Mouse (Mus musculus) intestine, embryonic 16.5 days (tissue): Measurements from ENCODE around the gene Aym1. TPM values are rescaled to one million over a fixed set of nuclear protein-coding genes. Genes with fewer than 3 reads are reported as not detected.
"Not testable (repeated sequence)": the region's sequence is repeated elsewhere in the genome, so short reads cannot be mapped to it uniquely, and the experiment has no call there.

Source experiments
- ATAC-seq: fragments of 200-750 bp; cut with Nextera tagmentation; 2 replicates; pipeline ENCODE4 v1.8.0; 2017; ENCODE audit warnings: moderate TSS enrichment, moderate library complexity
- H3K27ac ChIP-seq: fragments of 300-500 bp; sonication (generic); 2 replicates; pipeline ENCODE4 v1.5.1; 2014; ENCODE audit warnings: mild to moderate bottlenecking, low read length
- H3K27me3 ChIP-seq: fragments of 300-500 bp; sonication (generic); replicated peaks from 2 replicates; pipeline ENCODE4 v1.6.1; 2014; ENCODE audit warnings: low read length, control low read depth, mixed read lengths; ENCODE audit not compliant: control insufficient read depth, insufficient read depth
- H3K36me3 ChIP-seq: fragments of 300-500 bp; sonication (generic); 2 replicates; pipeline ENCODE4 v1.6.1; 2014; ENCODE audit warnings: low read length, control low read depth; ENCODE audit not compliant: control insufficient read depth, insufficient read depth
- H3K4me1 ChIP-seq: fragments of 300-500 bp; sonication (generic); 2 replicates; pipeline ENCODE4 v1.6.1; 2014; ENCODE audit warnings: low read length, control low read depth, mixed read lengths; ENCODE audit not compliant: control insufficient read depth, insufficient read depth
- H3K4me2 ChIP-seq: fragments of 300-500 bp; sonication (generic); 2 replicates; pipeline ENCODE4 v1.6.1; 2014; ENCODE audit warnings: low read depth, low read length, control low read depth
- H3K4me3 ChIP-seq: fragments of 300-500 bp; sonication (generic); 2 replicates; pipeline ENCODE4 v1.5.1; 2014; ENCODE audit warnings: mild to moderate bottlenecking, low read length
- H3K9ac ChIP-seq: fragments of 300-500 bp; sonication (generic); 2 replicates; pipeline ENCODE4 v1.6.1; 2014; ENCODE audit warnings: low read depth, low read length
- H3K9me3 ChIP-seq: fragments of 300-500 bp; sonication (generic); 2 replicates; pipeline ENCODE4 v1.6.1; 2016; ENCODE audit warnings: low read length, control low read depth; ENCODE audit not compliant: control insufficient read depth
- WGBS: fragments of 180-500 bp; shearing (Covaris S2); extraction: QIAGEN DNeasy Blood & Tissue Kit; methylation state at CpG from one replicate; pipeline ENCODE4 v1.1.7; 2014; 5-methylcytosine and 5-hydroxymethylcytosine counted together
- polyA plus RNA-seq: library from polyadenylated mRNA; unstranded; fragments of >200 nt; fragmentation: Nextera tagmentation; extraction: Ambion mirVana; gene quantifications from 2 replicates; pipeline ENCODE4 v1.2.1, GENCODE M21; 2015

Aym1 gene
- polyA plus RNA-seq, 1 experiment from 2014 or later = not detected

DNA sequence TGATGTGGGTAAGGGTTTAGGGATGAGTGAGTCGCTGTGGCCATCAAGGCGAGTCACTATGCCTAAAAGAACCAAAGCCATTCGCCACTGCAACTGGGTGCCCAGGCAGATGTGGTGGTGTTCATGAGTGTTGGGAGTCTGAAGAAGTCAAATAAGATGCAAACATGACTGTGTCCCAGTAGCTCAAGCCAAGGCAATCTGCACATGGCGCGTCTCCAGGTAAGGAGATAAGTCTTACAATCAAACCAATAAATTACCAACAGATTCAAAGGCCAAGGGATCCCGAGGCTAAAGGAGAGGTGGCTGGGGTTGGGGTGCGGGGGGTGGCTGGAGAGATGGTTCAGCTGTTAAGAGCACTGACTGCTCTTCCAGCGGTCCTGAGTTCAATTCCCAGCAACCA lies 6.1 kb downstream of the Aym1 start:
- H3K4me1 ChIP-seq = no peaks in the 10 kb centered on the region; the same call in 1 of the 2 replicates
- no peak overlapping the region for H3K4me3 ChIP-seq
- H3K27ac ChIP-seq = no peak overlapping the region
- H3K27me3 ChIP-seq = no peaks in the 10 kb centered on the region; the same call in 1 of the 2 replicates
- H3K9me3 ChIP-seq = no peaks in the 10 kb centered on the region
- WGBS = 88% methylated on average over 8 of the region's 8 CpGs
- no peaks in the 10 kb centered on the region for H3K36me3 ChIP-seq
- H3K4me2 ChIP-seq = no peak overlapping the region
- no peak overlapping the region for H3K9ac ChIP-seq
- ATAC-seq = no peak

DNA sequence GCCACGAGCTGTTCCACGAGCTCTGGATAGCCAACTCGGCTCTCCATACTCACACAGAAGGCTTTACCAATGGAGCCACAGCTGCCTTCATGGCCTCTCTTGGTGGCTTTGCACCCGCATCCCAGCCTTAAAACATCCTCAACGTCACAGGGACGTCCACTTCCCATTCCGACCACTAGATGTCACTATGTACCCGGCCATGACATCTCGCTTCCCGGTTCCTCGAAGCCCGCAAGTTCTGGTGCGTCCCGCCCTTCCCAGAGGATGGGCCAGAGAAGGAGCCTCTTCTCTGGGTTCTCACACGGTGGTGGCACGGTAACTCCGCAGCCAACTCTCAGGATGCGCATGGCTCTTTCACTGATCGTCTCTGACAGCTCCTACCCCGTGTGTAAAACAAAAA lies 8.8 kb downstream of the Aym1 start:
- Histone ChIP-seq H3K4me3 (no peak overlapping the region), H3K4me2 (no peak overlapping the region), H3K4me1 (no peaks in the 10 kb centered on the region; the same call in 1 of the 2 replicates), H3K27me3 (no peaks in the 10 kb centered on the region), H3K36me3 (no peaks in the 10 kb centered on the region), H3K9me3 (no peaks in the 10 kb centered on the region), H3K9ac (no peak overlapping the region), H3K27ac (no peak overlapping the region)
- 4% methylated on average over 20 of the region's 20 CpGs for WGBS
- no peak; the same call in 1 of the 2 replicates for ATAC-seq

DNA sequence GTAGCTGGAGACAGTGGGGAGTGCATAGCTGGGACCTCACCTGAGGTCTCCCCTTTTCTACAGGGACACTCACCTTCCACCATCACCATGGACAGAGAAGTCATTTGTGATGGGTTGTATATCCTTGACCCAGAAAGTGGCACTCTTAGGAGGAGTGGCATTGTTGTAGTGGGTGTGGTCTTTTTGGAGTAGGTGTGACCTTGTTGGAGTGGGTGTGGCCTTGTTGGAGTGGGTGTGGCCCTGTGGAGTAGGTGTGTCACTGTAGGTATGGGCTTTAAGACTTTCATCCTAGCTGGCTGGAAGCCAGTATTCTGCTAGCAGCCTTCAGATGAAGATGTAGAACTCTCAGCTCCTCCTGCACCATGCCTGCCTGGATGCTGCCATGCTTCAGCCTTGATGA lies 10.6 kb downstream of the Aym1 start:
- H3K9me3 ChIP-seq, H3K9ac ChIP-seq, H3K27ac ChIP-seq, H3K36me3 ChIP-seq, H3K4me1 ChIP-seq, ATAC-seq, H3K4me3 ChIP-seq, H3K4me2 ChIP-seq, H3K27me3 ChIP-seq: not testable (repeated sequence)

DNA sequence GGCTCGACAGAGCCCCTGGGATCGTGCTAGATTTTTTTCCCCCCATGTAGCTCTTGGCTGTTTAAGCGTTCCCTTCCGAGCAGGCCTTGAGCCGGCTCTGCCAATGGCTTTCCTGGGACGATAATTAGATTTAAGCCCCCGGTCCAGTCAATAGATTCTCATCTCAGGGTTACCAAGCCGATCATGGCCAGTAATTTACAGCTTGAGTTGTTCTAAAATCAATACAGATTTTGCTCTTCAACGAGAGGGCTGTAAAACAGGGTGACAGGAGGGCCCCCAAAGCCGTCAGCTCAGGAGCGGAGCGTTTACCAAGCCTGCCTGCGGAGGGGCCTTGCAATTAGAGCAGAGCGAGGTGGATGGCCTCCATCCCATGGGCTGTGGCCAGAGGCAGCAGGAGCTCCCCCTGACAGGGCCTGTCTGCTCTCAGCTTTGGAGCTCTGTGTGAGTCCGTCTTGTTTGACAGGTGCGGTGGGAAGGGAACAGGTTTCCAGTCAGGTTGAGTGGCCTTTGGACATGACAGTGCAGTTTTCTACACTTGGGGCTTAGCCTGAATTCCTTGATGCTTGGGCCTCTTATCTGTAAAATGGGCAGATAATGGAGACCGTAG lies 12.3 kb downstream of the Aym1 start:
- H3K4me2 ChIP-seq = no peak overlapping the region
- H3K27me3 ChIP-seq = no peaks in the 10 kb centered on the region; the same call in 1 of the 2 replicates
- peak; percentile 21; the same call in 1 of the 2 replicates for ATAC-seq
- no peak overlapping the region for H3K4me3 ChIP-seq
- no peaks in the 10 kb centered on the region for H3K9me3 ChIP-seq
- no peaks in the 10 kb centered on the region for H3K36me3 ChIP-seq
- 57% methylated on average over 17 of the region's 17 CpGs for WGBS
- H3K4me1 ChIP-seq = no peaks in the 10 kb centered on the region
- H3K9ac ChIP-seq = no peak overlapping the region
- no peak overlapping the region for H3K27ac ChIP-seq

DNA sequence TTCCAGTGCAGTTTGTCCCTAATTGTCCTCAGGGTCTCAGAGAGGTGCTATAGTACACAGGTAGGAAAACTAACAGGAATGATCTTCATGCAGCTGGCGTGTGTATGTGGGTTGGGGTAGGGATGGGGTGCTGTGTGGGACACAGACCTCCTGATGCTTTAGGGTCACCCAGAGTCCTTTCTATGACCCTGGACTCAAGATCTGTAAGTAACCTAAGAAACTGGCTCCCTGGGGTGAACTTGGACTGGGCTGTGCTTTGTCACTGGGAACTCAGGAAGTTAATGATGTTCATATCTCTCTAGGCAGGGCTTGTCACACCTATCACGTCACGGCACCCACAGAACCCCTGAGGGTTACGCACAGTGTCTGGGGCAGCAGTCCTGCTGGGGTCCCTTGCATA lies 15.4 kb downstream of the Aym1 start:
- no peaks in the 10 kb centered on the region for H3K9me3 ChIP-seq
- H3K27ac ChIP-seq = no peak overlapping the region
- no peaks in the 10 kb centered on the region for H3K4me1 ChIP-seq
- no peaks in the 10 kb centered on the region for H3K36me3 ChIP-seq
- no peak overlapping the region for H3K4me3 ChIP-seq
- H3K4me2 ChIP-seq = no peak overlapping the region
- no peaks in the 10 kb centered on the region; the same call in 1 of the 2 replicates for H3K27me3 ChIP-seq
- no peak for ATAC-seq
- no peak overlapping the region for H3K9ac ChIP-seq
- WGBS = 70% methylated on average over 4 of the region's 4 CpGs

DNA sequence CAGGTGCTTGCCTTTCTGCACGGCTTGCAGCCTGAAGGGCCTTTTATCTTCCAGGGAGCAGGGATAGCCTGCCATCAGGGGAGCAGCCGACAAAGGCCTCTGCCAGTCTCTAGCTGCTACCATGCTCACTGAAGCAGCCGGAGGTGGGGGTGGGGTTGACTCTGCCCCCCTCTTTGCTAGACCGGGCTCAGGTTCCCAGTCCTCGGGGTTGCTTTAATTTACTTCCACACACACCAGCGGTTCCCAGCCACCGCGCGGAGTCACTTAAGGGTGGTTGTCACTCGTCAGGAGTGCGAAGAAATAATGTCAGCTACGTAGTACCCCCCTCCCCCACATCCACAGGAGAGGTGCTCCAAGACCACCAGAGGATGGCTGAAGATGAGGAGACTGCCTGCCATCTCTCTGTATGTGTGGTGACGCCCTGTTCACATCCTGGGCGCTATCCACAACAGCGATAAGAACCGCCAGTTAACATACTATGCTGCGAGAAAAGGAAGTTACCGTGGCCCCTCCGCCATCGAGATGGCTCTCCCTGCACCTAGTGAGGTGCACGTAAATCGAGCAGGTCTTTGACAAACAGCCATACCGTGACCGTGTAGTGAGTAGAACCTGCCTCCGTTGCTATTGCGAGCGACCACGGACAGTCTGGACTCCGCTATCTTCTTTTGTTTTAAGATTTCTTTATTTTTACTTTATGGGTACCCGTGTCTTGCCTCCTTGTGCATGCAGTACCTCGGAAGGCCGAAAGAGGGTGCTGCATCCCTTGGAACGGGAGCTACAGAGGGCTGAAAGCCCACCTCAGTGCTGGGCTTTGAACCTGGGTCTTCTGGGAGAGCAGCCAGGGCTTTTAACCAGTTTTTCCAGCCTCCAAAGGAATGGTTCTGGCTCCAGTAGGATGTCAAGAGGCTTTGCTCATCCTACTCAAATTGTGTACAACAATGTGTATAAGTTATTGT lies 16.2 kb downstream of the Aym1 start:
- ATAC-seq = no peak
- Histone ChIP-seq H3K4me3 (no peak overlapping the region; the same call in 1 of the 2 replicates), H3K36me3 (no peaks in the 10 kb centered on the region), H3K4me2 (peak overlapping the region; percentile 37), H3K4me1 (no peaks in the 10 kb centered on the region), H3K27ac (no peak overlapping the region), H3K9ac (no peak overlapping the region), H3K27me3 (no peaks in the 10 kb centered on the region; the same call in 1 of the 2 replicates), H3K9me3 (no peaks in the 10 kb centered on the region)
- 7% methylated on average over 33 of the region's 33 CpGs for WGBS

DNA sequence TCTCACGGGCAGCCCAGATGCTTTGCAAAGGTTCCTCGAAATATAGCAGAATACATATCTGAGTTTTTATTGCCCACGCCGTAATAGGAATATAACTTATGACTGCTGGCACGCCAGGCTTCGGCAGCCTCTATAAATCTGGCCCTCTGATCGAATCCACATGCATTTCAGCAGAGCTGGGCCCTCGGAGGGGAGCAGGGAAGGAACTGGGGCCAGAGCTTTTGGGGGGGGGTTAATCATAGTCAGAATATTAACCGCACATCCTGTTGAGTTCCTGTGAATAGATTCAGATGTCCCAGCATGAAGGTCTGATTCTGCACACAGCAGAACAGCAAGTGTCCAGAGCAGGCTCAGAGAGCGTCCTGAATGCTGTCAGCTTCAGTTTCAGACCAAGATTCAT lies 17.2 kb downstream of the Aym1 start:
- ATAC-seq = no peak
- H3K4me2 ChIP-seq = no peak overlapping the region
- no peaks in the 10 kb centered on the region for H3K9me3 ChIP-seq
- 57% methylated on average over 10 of the region's 10 CpGs for WGBS
- no peak overlapping the region for H3K9ac ChIP-seq
- no peaks in the 10 kb centered on the region for H3K36me3 ChIP-seq
- H3K4me1 ChIP-seq = no peaks in the 10 kb centered on the region
- H3K27ac ChIP-seq = no peak overlapping the region
- H3K27me3 ChIP-seq = no peaks in the 10 kb centered on the region; the same call in 1 of the 2 replicates
- no peak overlapping the region for H3K4me3 ChIP-seq

DNA sequence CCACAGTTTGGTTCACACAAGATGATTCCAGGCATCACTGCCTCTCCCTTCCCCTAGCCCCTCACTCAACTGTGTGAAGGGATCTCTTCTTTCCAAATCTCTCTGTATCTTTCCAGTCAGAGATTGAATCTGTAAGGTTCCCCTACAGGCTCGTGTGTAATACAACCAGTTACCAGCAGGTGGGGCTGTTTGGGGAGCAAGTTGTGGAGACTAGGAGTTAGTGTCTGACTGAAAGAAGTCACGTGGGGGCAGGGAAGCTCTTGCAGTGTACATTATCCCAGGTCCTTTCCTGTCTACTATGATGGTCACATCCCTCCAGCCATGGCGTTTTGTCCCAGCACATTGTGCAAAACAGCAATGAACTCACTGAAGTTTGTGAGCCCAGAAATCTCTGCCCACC lies 18.7 kb downstream of the Aym1 start:
- H3K9me3 ChIP-seq = no peaks in the 10 kb centered on the region
- no peak overlapping the region for H3K27ac ChIP-seq
- no peak overlapping the region for H3K9ac ChIP-seq
- H3K27me3 ChIP-seq = no peaks in the 10 kb centered on the region; the same call in 1 of the 2 replicates
- no peaks in the 10 kb centered on the region for H3K36me3 ChIP-seq
- no peak for ATAC-seq
- H3K4me2 ChIP-seq = no peak overlapping the region
- WGBS = 24% methylated on average over 3 of the region's 3 CpGs
- H3K4me1 ChIP-seq = no peaks in the 10 kb centered on the region
- H3K4me3 ChIP-seq = no peak overlapping the region

DNA sequence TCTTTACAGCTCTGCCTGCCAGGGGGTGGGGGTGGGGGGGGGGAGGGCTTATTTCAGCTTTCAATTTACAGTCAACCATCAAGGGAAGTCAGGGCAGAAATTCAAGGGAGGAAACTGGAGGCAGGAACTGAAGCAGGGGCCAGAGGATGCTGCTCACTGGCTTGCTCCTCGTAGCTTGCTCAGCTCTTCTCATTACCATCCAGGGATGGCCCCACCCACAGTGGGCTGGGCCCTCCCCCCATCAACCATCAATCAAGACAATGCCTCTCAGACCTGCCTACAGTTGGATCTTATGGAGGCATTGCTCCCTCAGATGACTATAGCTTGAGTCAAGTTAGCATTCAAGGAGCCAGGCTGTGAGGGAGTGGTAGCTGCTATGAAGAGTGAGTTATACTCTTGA lies 19.2 kb downstream of the Aym1 start:
- H3K4me1 ChIP-seq = no peaks in the 10 kb centered on the region

More for the DNA sequence above, 19.2 kb downstream of the Aym1 start:
- no peak overlapping the region for H3K27ac ChIP-seq
- no peak overlapping the region for H3K9ac ChIP-seq
- no peaks in the 10 kb centered on the region; the same call in 1 of the 2 replicates for H3K27me3 ChIP-seq
- 78% methylated on average over 1 of the region's 1 CpGs for whole genome bisulfite sequencing
- no peak for ATAC-seq
- H3K36me3 ChIP-seq = no peaks in the 10 kb centered on the region
- H3K4me2 ChIP-seq = no peak overlapping the region
- no peaks in the 10 kb centered on the region for H3K9me3 ChIP-seq
- H3K4me3 ChIP-seq = no peak overlapping the region
